Mouse (Mus musculus) adrenal gland, postnatal 4 days (tissue): Measurements from ENCODE around the gene Kansl1. TPM values are rescaled to one million over a fixed set of nuclear protein-coding genes. Genes with fewer than 3 reads are reported as not detected.

Experiments
- microRNA-seq: library from miRNA; unstranded; fragments of <30 nt; microRNA quantifications from one replicate; pipeline ENCODE4 v1.2.0, GENCODE M21; 2021
- total RNA-seq, 2 experiments: library from RNA; stranded (reverse); gene quantifications; 2 replicates each; pipeline ENCODE4 v1.2.3; 2021

Gene Kansl1
- total RNA-seq, 2 experiments from 2014 or later: 63.3 to 63.6 TPM

Small RNA genes lying within 50 kb of the gene (microRNA-seq; reads per million reads assigned to microRNA genes)
- gene Gm47315: not detected

Other genes starting within 250 kb of the Kansl1 start
- gene Mapt, start 237.5 kb downstream of the Kansl1 start, total RNA-seq: 100 to 1,000 TPM; 105 to 107 TPM
- 10 to 100 TPM; 62.1 to 64.1 TPM for gene Cdc27, start 81.8 kb upstream of the Kansl1 start, total RNA-seq
- 10 to 100 TPM in 1 of 2 experiments, 1 to 10 TPM in 1; 5.4 to 15.4 TPM for gene Myl4, start 81.8 kb upstream of the Kansl1 start, total RNA-seq
- 10 to 100 TPM; 12.9 to 16.6 TPM for gene Itgb3, start 139.1 kb upstream of the Kansl1 start, total RNA-seq
- gene Gm11639, start 216.8 kb upstream of the Kansl1 start, total RNA-seq: under 1 TPM; 0.06 to 0.11 TPM